Mouse (Mus musculus) lung, embryonic 15.5 days (tissue): ENCODE data around the gene Tmem179b. TPM values are rescaled to one million over a fixed set of nuclear protein-coding genes. Genes with fewer than 3 reads are reported as not detected.

Source experiments
- ATAC-seq: fragments of 200-750 bp; cut with Nextera tagmentation; 2 replicates; pipeline ENCODE4 v1.8.0; 2017; ENCODE audit warnings: moderate number of reproducible peaks, borderline replicate concordance; ENCODE audit not compliant: low FRiP score, low TSS enrichment; ENCODE audit errors: extremely low read depth
- H3K27ac ChIP-seq: fragments of 300-500 bp; sonication (generic); 2 replicates; pipeline ENCODE4 v1.5.1; 2015; ENCODE audit warnings: moderate library complexity, mild to moderate bottlenecking, inconsistent platforms
- H3K27me3 ChIP-seq: fragments of 300-500 bp; sonication (generic); 2 replicates; pipeline ENCODE4 v1.6.1; 2015; ENCODE audit warnings: inconsistent platforms
- H3K36me3 ChIP-seq: fragments of 300-500 bp; sonication (generic); 2 replicates; pipeline ENCODE4 v1.6.1; 2015; ENCODE audit warnings: inconsistent platforms
- H3K4me1 ChIP-seq: fragments of 300-500 bp; sonication (generic); 2 replicates; pipeline ENCODE4 v1.6.1; 2015; ENCODE audit warnings: inconsistent platforms
- H3K4me2 ChIP-seq: fragments of 300-500 bp; sonication (generic); 2 replicates; pipeline ENCODE4 v1.6.1; 2015; ENCODE audit warnings: inconsistent platforms, mild to moderate bottlenecking, moderate library complexity
- H3K4me3 ChIP-seq: fragments of 300-500 bp; sonication (generic); 2 replicates; pipeline ENCODE4 v1.5.1; 2015; ENCODE audit warnings: mild to moderate bottlenecking, inconsistent platforms
- H3K9ac ChIP-seq: fragments of 300-500 bp; sonication (generic); 2 replicates; pipeline ENCODE4 v1.6.1; 2015; ENCODE audit warnings: inconsistent platforms
- H3K9me3 ChIP-seq: fragments of 300-500 bp; sonication (generic); 2 replicates; pipeline ENCODE4 v1.6.1; 2016; ENCODE audit warnings: inconsistent platforms
- WGBS: fragments of 180-500 bp; shearing (Covaris S2); methylation state at CpG from one replicate; pipeline ENCODE4 v1.1.7; 2015; 5-methylcytosine and 5-hydroxymethylcytosine counted together
- polyA plus RNA-seq: library from polyadenylated mRNA; unstranded; fragments of >200 nt; fragmentation: Nextera tagmentation; extraction: Ambion mirVana; gene quantifications from 2 replicates; pipeline ENCODE4 v1.2.1, GENCODE M21; 2015

Tmem179b gene
- polyA plus RNA-seq, 1 experiment from 2014 or later = 81.3 TPM

- H3K4me2 ChIP-seq = no peak overlapping the region
- 89% methylated on average over 11 of the region's 11 CpGs for WGBS
- no peak for ATAC-seq
- no peak overlapping the region for H3K9ac ChIP-seq
- no peak overlapping the region for H3K4me3 ChIP-seq
- no peaks in the 10 kb centered on the region for H3K9me3 ChIP-seq
- H3K4me1 ChIP-seq = peaks cover 11% of the 10 kb centered on the region
- H3K36me3 ChIP-seq = peaks cover 33% of the 10 kb centered on the region
- H3K27ac ChIP-seq = no peak overlapping the region
- H3K27me3 ChIP-seq = no peaks in the 10 kb centered on the region
Measured at GRCm38 (mm10) chr19:8803879-8804660, 29.8 kb upstream of the Tmem179b start.

DNA sequence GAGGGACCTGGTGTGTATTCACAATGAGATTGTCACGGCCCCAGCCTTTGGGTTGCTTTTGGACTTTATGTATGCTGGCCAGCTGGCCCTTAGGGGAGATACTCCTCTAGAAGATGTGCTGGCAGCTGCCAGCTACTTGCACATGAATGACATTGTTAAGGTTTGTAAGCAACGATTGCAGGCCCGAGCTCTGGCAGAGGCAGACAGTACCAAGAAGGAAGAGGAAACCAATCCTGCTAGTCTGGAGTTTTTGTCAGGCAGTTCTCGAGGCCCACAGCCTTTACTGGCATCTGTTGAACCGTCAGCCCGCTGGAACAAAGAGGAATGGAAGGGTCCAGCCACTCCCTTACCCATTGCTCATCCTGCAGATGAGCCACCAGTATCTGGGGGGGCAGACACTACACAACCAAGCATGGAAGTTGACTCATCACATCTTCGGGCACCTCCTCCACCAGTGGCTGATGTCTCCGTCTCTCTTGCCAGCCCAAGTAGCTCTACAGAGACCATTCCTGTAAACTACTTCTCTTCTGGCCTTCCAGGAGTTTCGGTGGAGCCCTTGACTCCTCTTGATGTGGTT is 29.0 kb upstream of the Tmem179b start:
- no peak for ATAC-seq
- Histone ChIP-seq H3K9ac (0 out of 2 replicates have a peak overlapping the region, but pooled peaks have one; percentile 24), H3K4me3 (peak overlapping the region; percentile 72), H3K4me1 (peaks cover 17% of the 10 kb centered on the region), H3K27me3 (no peaks in the 10 kb centered on the region), H3K4me2 (peak overlapping the region; percentile 87), H3K9me3 (no peaks in the 10 kb centered on the region), H3K36me3 (peaks cover 31% of the 10 kb centered on the region), H3K27ac (peak overlapping the region; percentile 92)
- WGBS = 88% methylated on average over 9 of the region's 9 CpGs

GRCm38 (mm10) chr19:8802130-8802821 is 28.0 kb upstream of the Tmem179b start, which contains the start of gene Zbtb3:
Gene Zbtb3 (plus strand): TSS chr19:8802555.
- Histone ChIP-seq H3K27me3 (no peaks in the 10 kb centered on the region), H3K4me1 (peaks cover 22% of the 10 kb centered on the region), H3K36me3 (peaks cover 22% of the 10 kb centered on the region; the same call in 1 of the 2 replicates), H3K9ac (peak within 1 kb of the TSS; percentile 60), H3K4me2 (peak within 1 kb of the TSS; percentile 87), H3K9me3 (no peaks in the 10 kb centered on the region), H3K27ac (peak within 1 kb of the TSS; percentile 92), H3K4me3 (peak within 1 kb of the TSS; percentile 72)
- under 1% methylated on average over 30 of the region's 30 CpGs for WGBS
- peak; percentile 97 for ATAC-seq

- Histone ChIP-seq H3K4me1 (peaks cover 25% of the 10 kb centered on the region), H3K4me3 (peak overlapping the region; percentile 80), H3K36me3 (peaks cover 17% of the 10 kb centered on the region), H3K4me2 (peak overlapping the region; percentile 85), H3K27me3 (no peaks in the 10 kb centered on the region), H3K9ac (no peak overlapping the region), H3K9me3 (no peaks in the 10 kb centered on the region), H3K27ac (0 out of 2 replicates have a peak overlapping the region, but pooled peaks have one; percentile 21)
- ATAC-seq = no peak
Measured at GRCm38 (mm10) chr19:8798947-8799315, 24.7 kb upstream of the Tmem179b start.

- peak within 1 kb of the TSS; percentile 85 for H3K4me2 ChIP-seq
- H3K9me3 ChIP-seq = no peaks in the 10 kb centered on the region
- H3K27ac ChIP-seq = peak within 1 kb of the TSS; percentile 69
- H3K4me3 ChIP-seq = peak within 1 kb of the TSS; percentile 80
- peaks cover 22% of the 10 kb centered on the region for H3K36me3 ChIP-seq
- WGBS = 1% methylated on average over 25 of the region's 25 CpGs
- H3K27me3 ChIP-seq = no peaks in the 10 kb centered on the region
- peak within 1 kb of the TSS; percentile 83 for H3K9ac ChIP-seq
- H3K4me1 ChIP-seq = peaks cover 25% of the 10 kb centered on the region
- peak; percentile 73 for ATAC-seq
Measured at GRCm38 (mm10) chr19:8798264-8798946, 24.1 kb upstream of the Tmem179b start, which contains the start of gene Polr2g. Gene Polr2g (minus strand): TSS chr19:8798577.

- H3K9ac ChIP-seq = no peak overlapping the region
- no peak overlapping the region for H3K4me2 ChIP-seq
- ATAC-seq = no peak
- H3K9me3 ChIP-seq = no peaks in the 10 kb centered on the region
- H3K4me1 ChIP-seq = peaks cover 5% of the 10 kb centered on the region; the same call in 1 of the 2 replicates
- peaks cover 28% of the 10 kb centered on the region for H3K36me3 ChIP-seq
- no peak overlapping the region for H3K4me3 ChIP-seq
- H3K27ac ChIP-seq = no peak overlapping the region
- no peaks in the 10 kb centered on the region for H3K27me3 ChIP-seq
- WGBS = 69% methylated on average over 7 of the region's 7 CpGs
Measured at GRCm38 (mm10) chr19:8790171-8790570, 15.9 kb upstream of the Tmem179b start.

DNA sequence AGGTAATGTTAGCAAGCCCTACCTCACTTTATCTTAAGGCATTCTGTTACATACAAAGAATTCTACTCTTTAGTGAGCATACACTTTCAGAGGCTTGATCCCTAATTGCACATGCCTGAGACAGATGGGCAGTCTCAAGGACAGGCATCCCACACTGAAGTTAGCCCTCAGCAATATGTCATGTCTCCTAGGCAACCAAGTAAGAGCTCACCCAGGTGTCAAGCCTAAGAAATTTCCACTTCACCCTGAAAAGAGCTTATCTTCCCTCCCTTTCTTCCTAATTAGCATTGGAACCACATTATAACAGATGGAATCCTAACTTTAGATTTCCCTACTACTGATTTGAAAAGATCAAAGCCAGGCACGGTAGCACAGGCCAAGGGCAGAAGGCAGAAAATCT is 14.9 kb upstream of the Tmem179b start:
- no peak for ATAC-seq
- Histone ChIP-seq H3K4me3 (no peak overlapping the region), H3K9ac (no peak overlapping the region), H3K27me3 (no peaks in the 10 kb centered on the region), H3K27ac (no peak overlapping the region), H3K4me2 (no peak overlapping the region), H3K9me3 (no peaks in the 10 kb centered on the region), H3K36me3 (peaks cover 20% of the 10 kb centered on the region), H3K4me1 (peaks cover 7% of the 10 kb centered on the region; the same call in 1 of the 2 replicates)
- WGBS = 48% methylated on average over 1 of the region's 1 CpGs

GRCm38 (mm10) chr19:8788521-8788920 is 14.3 kb upstream of the Tmem179b start:
- H3K4me1 ChIP-seq = peaks cover 7% of the 10 kb centered on the region; the same call in 1 of the 2 replicates
- no peak for ATAC-seq
- 21% methylated on average over 3 of the region's 3 CpGs for WGBS

DNA sequence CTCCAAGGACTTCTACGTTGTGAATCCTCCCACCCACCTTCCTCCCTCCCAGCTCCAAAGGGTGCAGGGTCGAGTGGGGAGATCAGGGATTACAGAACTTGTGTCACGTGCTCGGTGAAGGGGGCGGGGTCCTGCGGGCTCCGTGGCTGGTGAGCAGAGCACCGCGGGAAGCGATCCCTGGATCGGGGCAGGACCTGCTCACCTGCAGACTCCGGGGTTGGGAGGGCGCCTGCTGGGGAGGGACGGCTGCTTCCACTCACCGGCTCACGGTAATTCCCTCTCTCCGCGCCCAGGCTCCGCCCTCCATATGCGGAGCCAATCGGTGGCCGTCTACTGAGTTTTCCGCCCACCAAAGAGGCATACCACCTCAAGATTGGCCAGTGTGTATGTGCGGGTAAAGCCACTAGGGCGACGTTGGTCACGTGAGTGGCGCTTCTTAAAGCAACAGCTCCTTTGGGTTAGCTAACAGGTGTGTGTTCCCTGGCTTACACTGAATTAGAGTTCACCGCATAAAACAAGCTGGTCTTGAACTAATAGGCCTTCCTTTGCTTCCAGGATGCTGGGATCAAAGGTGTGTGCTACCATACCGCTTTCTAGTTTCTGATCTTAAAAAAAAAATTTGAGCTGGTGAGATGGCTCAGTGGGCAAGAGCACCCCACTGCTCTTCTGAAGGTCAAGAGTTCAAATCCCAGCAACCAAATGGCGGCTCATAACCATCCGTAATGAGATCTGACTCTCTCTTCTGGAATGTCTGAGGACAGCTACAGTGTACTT is 11.9 kb upstream of the Tmem179b start, which contains the start of gene Taf6l:
Gene Taf6l, minus strand, starts transcription at position 410 of the 774 bp plus-strand sequence.
- peak; percentile 99 for ATAC-seq
- Histone ChIP-seq H3K27me3 (no peaks in the 10 kb centered on the region), H3K4me1 (peaks cover 7% of the 10 kb centered on the region; the same call in 1 of the 2 replicates), H3K4me3 (peak within 1 kb of the TSS; percentile 73), H3K27ac (peak within 1 kb of the TSS; percentile 87), H3K36me3 (peaks cover 24% of the 10 kb centered on the region), H3K9ac (peak within 1 kb of the TSS; percentile 66), H3K4me2 (peak within 1 kb of the TSS; percentile 66), H3K9me3 (no peaks in the 10 kb centered on the region)
- WGBS = under 1% methylated on average over 32 of the region's 32 CpGs

More at GRCm38 (mm10) chr19:8788521-8788920, 14.3 kb upstream of the Tmem179b start:
- no peak overlapping the region for H3K4me2 ChIP-seq
- H3K4me3 ChIP-seq = no peak overlapping the region
- H3K9me3 ChIP-seq = no peaks in the 10 kb centered on the region
- no peaks in the 10 kb centered on the region for H3K27me3 ChIP-seq
- no peak overlapping the region for H3K27ac ChIP-seq
- no peak overlapping the region for H3K9ac ChIP-seq
- peaks cover 15% of the 10 kb centered on the region for H3K36me3 ChIP-seq

- no peak; the same call in 1 of the 2 replicates for ATAC-seq
- H3K27ac ChIP-seq = peak overlapping the region; percentile 99
Measured at GRCm38 (mm10) chr19:8774951-8775421, 719 bp upstream of the Tmem179b start.

More at GRCm38 (mm10) chr19:8774951-8775421, 719 bp upstream of the Tmem179b start:
- WGBS = 4% methylated on average over 20 of the region's 20 CpGs
- Histone ChIP-seq H3K27me3 (no peaks in the 10 kb centered on the region), H3K36me3 (peaks cover 23% of the 10 kb centered on the region), H3K4me3 (peak overlapping the region; percentile 67), H3K9me3 (no peaks in the 10 kb centered on the region), H3K4me1 (peaks cover 32% of the 10 kb centered on the region), H3K9ac (peak overlapping the region; percentile 93), H3K4me2 (peak overlapping the region; percentile 87)
